In genomic region chr8:115380017-115380416, GRCm38 (mm10) we compare ENCODE assay signal across 17 mouse cellular contexts.
"Had no signal": no experiment of that assay in that cellular context is flagged by ENCODE, and none has a peak within 500 bp of the region (broad histone marks: within the 10 kb centered on the region; RNA-seq: fewer than 3 reads in every experiment).

No protein-coding gene starts in this region.

- ATAC-seq: hindbrain, postnatal 0 days; intestine, embryonic 16.5 days; liver, embryonic 12.5 days had no signal

- DNase-seq: gastrocnemius, postnatal 14 days; gastrocnemius, postnatal 36 days; heart, adult 11 months; heart, adult 2 months; heart, postnatal 14 days; heart, postnatal 36 days; kidney, adult 11 months; kidney, adult 2 months; kidney, adult 9 months; kidney, postnatal 14 days; kidney, postnatal 36 days; layer of hippocampus, adult 9-11 months; layer of hippocampus, postnatal 36 days; left cerebral cortex, postnatal 4 days had no signal
